Mouse (Mus musculus) right cerebral cortex, adult 2 months (tissue): ENCODE measurements at regions not wholly inside any gene's neighbourhood (a gene's known extent, or its start where the extent isn't known, plus 50 kb on each side); places are given as distances from the start of the nearest gene placed in this dataset.
"Not testable (repeated sequence)": the region's sequence is repeated elsewhere in the genome, so short reads cannot be mapped to it uniquely, and the experiment has no call there.

Source experiments
- DNase-seq, 2 experiments: peaks; one replicate each; pipeline ENCODE4 v3.0.0; 2021 to 2022; ENCODE audit warnings: low spot score in 2 of 2

DNA sequence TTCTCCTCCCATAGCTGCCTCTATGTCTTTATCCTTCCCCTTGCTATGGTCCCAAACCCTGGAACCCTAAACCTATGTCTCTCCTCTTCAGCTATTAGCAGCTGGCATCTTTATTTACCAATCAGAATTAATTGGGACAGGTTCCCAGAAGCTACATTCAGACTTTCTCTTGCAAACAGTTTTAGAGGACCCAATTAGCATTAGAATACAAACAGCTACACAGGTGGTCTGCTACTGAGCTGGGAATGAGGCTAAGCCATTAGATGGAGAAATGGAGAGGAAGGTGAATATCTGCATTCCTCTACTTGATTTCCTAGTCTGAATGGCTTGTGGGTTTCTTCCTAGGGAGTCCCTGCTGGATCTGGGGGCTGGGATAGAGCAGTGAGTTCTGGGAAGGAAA is 611.9 kb downstream of the A830018L16Rik start:
- no peak for DNase-seq

DNA sequence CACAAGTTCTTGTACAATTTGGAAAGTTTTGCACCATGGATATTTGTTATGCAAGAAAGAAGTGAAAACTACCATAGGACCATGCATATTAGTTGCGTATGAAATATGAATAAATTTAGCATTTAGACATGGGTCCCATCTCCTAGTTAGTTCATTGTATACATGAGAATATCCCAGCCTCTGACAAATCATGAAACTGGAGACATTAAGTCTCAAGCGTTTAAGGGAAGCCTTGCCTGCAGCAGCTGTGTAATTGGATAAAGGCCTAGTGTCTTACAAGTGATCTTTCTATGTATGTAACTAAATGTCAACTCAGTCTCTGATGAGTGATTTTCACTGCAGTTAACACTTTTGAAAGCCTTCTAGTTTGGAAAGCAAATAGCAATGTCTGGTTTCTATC is 613.5 kb downstream of the A830018L16Rik start:
- no peak for DNase-seq

GRCm38 (mm10) chr1:12028074-12028473 is 614.2 kb downstream of the A830018L16Rik start:
- DNase-seq: no peak

- DNase-seq: no peak
Observed at GRCm38 (mm10) chr1:12051931-12052482, 638.1 kb downstream of the A830018L16Rik start.

DNA sequence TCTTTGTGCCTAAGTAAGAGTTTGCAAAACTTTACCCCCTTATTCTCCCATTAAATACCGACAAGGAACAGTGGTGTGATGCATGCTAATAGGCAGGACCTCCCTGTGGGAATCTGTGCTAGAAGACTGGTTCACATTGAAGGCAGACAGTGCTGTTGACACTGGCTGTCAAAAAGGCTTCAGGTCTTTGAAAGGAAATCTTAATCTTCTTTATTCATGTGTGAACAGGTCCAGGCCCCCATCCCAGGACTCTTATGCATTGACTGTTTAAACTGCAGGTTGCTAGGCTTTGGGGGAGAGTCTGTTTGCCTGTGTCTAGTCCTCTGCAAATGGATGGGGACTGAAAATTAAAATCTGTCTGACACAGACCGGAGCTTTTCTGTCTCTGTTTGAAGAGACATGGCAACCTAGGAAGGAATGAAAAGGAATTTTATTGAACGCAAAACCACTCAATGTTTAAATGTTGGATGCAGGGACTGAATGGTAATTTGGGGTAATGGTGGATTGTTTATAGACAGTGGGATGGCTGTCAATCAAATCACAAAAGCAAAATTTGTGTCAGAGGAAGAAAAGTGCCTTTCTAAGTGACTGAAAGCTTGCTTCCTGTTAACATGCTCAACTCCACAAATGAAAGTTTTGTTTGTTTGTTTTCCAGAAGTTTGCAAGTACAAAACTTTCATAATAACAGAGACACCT is 642.1 kb downstream of the A830018L16Rik start:
- no peak for DNase-seq

DNA sequence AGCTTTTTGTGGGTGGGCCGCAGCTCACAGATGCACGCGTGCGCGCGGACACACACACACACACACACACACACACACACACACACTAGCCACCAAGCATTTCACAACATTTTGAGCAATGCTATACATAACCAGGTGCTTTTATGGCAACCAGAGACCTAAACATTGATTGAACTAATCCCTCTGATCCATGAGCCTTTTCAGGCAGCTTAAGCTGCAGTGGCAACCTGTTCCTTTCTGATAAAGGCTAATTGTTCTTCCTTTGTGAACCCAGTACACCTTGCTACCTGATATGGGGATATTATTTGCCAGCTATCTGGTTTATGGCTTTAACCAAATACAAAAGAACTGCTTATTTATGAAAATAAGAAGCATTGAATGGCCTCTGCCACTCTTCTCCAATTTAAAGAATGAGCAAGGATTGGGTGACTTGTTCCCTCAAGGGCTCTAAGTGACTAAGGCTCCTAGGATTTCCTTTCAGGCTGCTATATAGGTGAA is 651.2 kb downstream of the A830018L16Rik start:
- no peak for DNase-seq

GRCm38 (mm10) chr1:12092564-12093504 is 678.9 kb downstream of the A830018L16Rik start:
- DNase-seq: no peak

DNA sequence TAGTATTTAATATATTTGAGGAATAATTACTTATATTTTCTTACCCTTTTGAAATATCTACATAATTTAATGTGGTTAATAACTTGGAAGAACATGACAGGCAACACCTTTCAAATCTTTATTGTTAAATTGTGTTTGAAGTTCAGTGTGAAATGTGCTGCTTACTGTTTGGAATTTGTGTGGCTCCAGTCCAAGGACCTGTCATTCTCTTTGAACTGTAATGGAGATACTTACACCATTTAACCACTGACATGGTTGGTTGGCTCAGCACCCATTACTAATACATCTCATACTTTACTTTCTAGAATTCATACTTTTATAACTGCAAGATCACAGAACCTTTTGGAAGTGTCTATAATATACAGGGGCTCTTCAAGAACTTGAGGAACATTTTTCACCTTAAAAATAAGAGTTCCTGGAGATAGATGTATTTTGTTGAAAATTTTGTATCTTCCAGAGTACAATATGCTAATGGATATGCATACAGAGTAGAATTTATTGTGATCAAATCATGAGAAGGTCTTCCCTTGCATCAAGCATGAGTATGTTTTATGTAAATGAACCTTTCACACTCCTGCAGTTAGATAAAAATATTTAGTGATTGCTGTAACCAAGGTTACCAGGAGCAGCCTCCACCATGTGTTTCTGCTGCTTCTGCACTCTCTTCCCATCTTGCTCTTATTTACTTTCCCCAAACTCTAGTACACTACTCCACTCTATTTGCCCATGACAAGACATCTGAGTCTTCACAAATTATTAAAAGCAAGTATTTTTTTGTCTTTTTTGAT is 701.3 kb downstream of the A830018L16Rik start:
- no peak for DNase-seq

GRCm38 (mm10) chr1:12117083-12117482 is 703.2 kb downstream of the A830018L16Rik start:
- DNase-seq: peak in 1 of 2 experiments; percentile 8

DNA sequence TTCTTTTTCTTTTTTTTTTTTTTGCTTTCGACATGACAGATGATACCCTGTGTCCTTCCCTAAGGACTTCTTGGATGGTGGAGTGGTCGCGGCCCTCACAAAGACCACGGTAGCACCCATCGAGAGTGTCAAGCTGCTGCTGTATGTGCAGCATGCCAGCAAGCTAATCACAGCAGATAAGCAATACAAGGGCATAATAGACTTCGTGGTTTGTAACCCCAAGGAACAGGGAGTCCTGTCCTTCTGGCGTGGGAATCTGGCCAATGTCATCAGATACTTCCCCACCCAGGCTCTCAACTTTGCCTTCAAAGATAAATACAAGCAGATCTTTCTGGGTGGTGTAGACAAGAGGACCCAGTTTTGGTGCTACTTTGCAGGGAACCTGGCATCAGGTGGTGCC is 707.0 kb downstream of the A830018L16Rik start:
- no peak for DNase-seq

GRCm38 (mm10) chr1:12126611-12127010 is 712.7 kb downstream of the A830018L16Rik start:
- DNase-seq: not testable (repeated sequence)

DNA sequence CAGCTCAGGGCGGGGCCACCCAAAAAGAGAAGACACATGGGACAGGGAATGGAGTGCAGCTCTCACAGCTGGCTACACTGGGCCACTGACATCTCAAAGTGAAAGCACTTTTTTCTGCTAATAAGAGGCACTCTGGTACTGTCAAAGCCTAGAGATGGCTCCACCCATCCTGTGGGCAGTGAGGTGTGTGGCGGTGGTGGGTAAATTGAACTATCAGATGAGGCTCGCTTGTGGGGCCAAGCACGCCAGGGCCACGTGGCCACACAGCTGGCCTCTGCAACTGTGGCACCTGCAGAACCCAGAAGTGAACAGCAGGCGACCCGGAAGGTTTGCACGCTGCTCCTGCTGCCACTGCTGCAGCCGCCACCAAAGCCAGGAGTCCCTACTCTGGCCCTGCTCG is 756.6 kb downstream of the A830018L16Rik start:
- no peak for DNase-seq

DNA sequence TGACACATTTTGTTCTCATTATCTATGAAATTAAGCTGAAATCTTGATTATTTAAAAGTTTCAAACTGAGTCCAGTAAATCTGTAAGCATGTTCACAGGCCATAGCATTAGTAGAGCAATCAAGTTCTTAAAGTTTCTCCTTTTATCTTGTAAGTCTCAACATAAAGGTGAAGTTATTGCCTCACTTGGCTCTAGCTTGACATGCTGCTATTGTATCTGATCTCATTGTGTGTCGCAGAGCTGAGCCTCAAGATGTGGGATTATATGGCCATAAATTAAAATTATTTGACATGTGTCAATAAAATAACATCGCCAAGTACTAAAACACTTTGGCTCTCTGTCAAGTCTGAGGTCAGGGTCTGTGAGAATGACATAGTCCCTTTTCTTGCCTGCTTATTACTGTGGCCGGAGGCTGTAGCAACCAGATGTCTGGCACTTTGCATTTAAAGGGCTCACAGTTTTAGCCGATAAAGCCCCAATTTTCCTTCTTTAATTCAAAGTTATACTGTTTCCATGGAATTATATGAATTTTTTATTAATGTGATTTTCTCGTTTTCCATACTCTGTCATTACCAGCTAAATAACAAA is 775.8 kb downstream of the A830018L16Rik start:
- DNase-seq: no peak

- DNase-seq: no peak
Observed at GRCm38 (mm10) chr1:12192588-12192987, 778.7 kb downstream of the A830018L16Rik start.

DNA sequence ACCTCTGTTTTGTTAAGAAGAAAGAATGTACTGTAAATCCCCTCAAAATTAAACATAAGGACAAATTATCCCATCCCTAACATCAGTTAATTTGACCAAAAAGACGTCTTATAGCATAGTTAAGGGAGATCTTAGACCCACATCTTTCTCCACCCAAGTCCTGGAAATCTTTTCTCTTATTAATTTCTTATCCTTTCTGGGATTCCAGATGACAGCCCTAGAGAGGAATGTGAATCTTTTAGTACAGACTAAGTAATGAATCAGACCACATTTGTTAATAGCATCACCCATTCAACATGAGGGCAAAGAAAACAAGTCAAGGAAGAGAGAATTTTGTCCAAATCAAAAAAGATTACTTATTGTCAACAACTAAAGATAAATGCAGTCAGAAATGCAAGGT is 817.2 kb downstream of the A830018L16Rik start:
- DNase-seq: no peak

DNA sequence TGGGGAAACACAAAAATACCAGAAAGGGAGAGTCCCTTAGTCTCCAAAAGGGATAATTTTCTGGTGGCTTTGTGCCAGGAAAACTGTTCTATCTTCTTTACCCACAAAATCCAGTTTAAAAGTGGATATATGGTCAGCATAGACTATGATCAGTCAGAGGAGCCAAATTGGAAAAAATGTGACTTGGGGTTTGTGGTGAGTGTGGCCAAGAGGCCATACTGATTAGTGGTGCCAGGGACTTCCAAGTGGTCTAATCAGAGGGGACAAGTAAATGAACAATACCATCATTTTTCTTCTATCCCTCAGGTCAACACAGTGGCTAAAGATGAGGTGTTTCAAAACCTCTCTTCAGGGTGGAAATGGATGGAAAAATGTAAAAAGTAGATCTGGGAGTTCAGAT is 828.2 kb downstream of the A830018L16Rik start:
- no peak for DNase-seq

DNA sequence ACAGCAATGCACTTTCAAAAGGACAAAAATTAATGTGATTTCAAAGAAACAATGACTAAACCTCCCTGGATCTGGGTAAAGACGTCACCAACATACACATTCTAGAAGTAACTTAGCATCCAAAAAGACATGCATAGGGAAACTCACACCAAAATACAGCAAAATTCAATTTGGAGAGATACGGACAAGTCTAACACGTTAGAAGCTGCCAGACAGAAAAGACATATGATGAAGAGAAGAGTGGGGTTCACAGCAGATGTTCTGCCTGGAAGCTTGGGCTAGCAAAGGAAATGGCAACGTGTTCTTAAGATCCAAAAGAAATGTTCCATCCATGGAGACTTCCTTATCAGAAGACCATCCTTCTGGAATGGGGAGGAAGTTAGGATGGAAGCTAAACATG is 868.6 kb downstream of the A830018L16Rik start:
- no peak for DNase-seq

GRCm38 (mm10) chr1:12285551-12285950 is 871.6 kb downstream of the A830018L16Rik start:
- no peak for DNase-seq

DNA sequence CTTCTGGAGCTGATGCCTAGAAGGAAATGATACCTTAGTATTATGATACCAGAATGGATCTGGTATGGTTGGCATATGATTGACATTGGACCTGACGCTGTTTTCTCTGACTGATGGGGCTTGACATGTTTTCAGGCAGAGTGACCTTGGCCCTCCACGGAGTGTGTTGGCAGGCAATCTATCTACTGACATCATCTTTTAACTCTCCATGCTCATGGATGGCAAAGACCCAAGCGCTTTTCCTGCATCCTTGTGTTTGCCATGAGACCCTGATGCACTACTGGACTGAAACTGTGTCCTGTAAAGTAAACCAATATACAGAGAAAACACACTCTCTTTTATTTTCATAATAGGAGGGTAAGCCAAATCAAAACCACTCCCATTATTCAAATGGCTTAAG is 872.1 kb downstream of the A830018L16Rik start:
- no peak for DNase-seq

GRCm38 (mm10) chr1:12288521-12288920 is 874.6 kb downstream of the A830018L16Rik start:
- no peak for DNase-seq

DNA sequence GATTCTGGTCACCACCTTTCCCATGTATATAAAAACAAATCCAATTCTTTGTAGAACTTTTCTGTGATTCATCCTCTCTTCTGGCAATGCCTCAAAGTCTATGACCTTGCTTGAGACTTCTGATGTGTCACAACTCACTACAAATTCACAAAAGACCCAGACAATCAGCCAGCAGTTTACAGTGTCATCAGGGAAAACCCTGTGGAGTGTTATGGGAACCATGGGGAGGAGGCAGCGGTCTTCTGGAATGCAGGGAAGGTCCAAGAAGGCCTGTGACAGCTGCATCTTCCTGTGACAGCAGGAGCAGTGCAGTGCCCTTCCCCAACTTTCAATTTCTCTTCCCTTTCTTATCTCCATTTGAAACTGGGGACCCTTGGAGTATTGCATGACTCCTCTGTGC is 877.9 kb downstream of the A830018L16Rik start:
- no peak for DNase-seq
